Mouse (Mus musculus): ENCODE results near the gene Il20. TPM values are rescaled to one million over a fixed set of nuclear protein-coding genes. Genes with fewer than 3 reads are reported as not detected.

Gene Il20
- total and polyA plus RNA-seq, 3 experiments, result not detected

- Histone ChIP-seq H3K79me2 (replicated peaks; ENCODE audit: control insufficient read depth, insufficient read depth, low read length) (no peaks in the 10 kb centered on the region), H3K36me3 (ENCODE audit: control insufficient read depth, insufficient read depth, low read length) (no peaks in the 10 kb centered on the region), H3K4me1 (ENCODE audit: control insufficient read depth, insufficient read depth, low read length) (no peaks in the 10 kb centered on the region), H3K4me3 (no peak overlapping the region), H3K27me3 (ENCODE audit: control insufficient read depth, insufficient read depth, low read length) (no peaks in the 10 kb centered on the region), H3K9ac (ENCODE audit: low read depth, low read length) (no peak overlapping the region), H3K27ac (no peak overlapping the region)
- no peak for DNase-seq
- TF ChIP-seq POLR2A (IDR thresholded peaks at IDR 0.05; ENCODE audit: insufficient read depth, low read depth, low read length) (no peak), CTCF (IDR thresholded peaks at IDR 0.05) (no peak), EP300 (IDR thresholded peaks at IDR 0.05; ENCODE audit: insufficient read depth, low read depth, low read length) (no peak)
- 73% methylated on average over 6 of the region's 6 CpGs for WGBS
- intact Hi-C loops (cut with DNase I), result no loop called here
These were observed 25.1 kb upstream of the Il20 start for GRCm38 (mm10) chr1:130936351-130936750.

GRCm38 (mm10) chr1:130926484-130926883 lies 15.2 kb upstream of the Il20 start:
- intact Hi-C loops (cut with DNase I), result no loop called here
- Histone ChIP-seq H3K27me3 (ENCODE audit: control insufficient read depth, insufficient read depth, low read length) (no peaks in the 10 kb centered on the region), H3K4me3 (no peak overlapping the region), H3K36me3 (ENCODE audit: control insufficient read depth, insufficient read depth, low read length) (no peaks in the 10 kb centered on the region), H3K4me1 (ENCODE audit: control insufficient read depth, insufficient read depth, low read length) (no peaks in the 10 kb centered on the region), H3K9ac (ENCODE audit: low read depth, low read length) (no peak overlapping the region), H3K27ac (no peak overlapping the region), H3K79me2 (replicated peaks; ENCODE audit: control insufficient read depth, insufficient read depth, low read length) (no peaks in the 10 kb centered on the region)
- no peak for DNase-seq
- TF ChIP-seq CTCF (IDR thresholded peaks at IDR 0.05) (0 out of 2 replicates have a peak, but pooled peaks have one; percentile 10), EP300 (IDR thresholded peaks at IDR 0.05; ENCODE audit: insufficient read depth, low read depth, low read length) (no peak)

- no peaks in the 10 kb centered on the region for H3K27me3 ChIP-seq (ENCODE audit: control insufficient read depth, insufficient read depth, low read length)
- DNase-seq, result no peak
These were observed 7.2 kb upstream of the Il20 start for GRCm38 (mm10) chr1:130918323-130918980.

GRCm38 (mm10) chr1:130902505-130902904 lies 8.7 kb downstream of the Il20 start:
- Histone ChIP-seq H3K27ac (no peak overlapping the region), H3K79me2 (replicated peaks; ENCODE audit: control insufficient read depth, insufficient read depth, low read length) (no peaks in the 10 kb centered on the region), H3K9ac (ENCODE audit: low read depth, low read length) (no peak overlapping the region), H3K36me3 (ENCODE audit: control insufficient read depth, insufficient read depth, low read length) (no peaks in the 10 kb centered on the region), H3K4me1 (ENCODE audit: control insufficient read depth, insufficient read depth, low read length) (no peaks in the 10 kb centered on the region), H3K4me3 (no peak overlapping the region), H3K27me3 (ENCODE audit: control insufficient read depth, insufficient read depth, low read length) (no peaks in the 10 kb centered on the region)
- intact Hi-C loops (cut with DNase I), result no loop called here
- 54% methylated on average over 7 of the region's 7 CpGs for WGBS
- TF ChIP-seq POLR2A (IDR thresholded peaks at IDR 0.05; ENCODE audit: insufficient read depth, low read depth, low read length), result no peak
- TF ChIP-seq EP300 (IDR thresholded peaks at IDR 0.05; ENCODE audit: insufficient read depth, low read depth, low read length), result no peak
- no peak for TF ChIP-seq CTCF (IDR thresholded peaks at IDR 0.05)
- no peak for DNase-seq

More at GRCm38 (mm10) chr1:130918323-130918980, 7.2 kb upstream of the Il20 start:
- H3K9ac ChIP-seq (ENCODE audit: low read depth, low read length), result no peak overlapping the region
- H3K79me2 ChIP-seq (replicated peaks; ENCODE audit: control insufficient read depth, insufficient read depth, low read length), result no peaks in the 10 kb centered on the region
- H3K4me1 ChIP-seq (ENCODE audit: control insufficient read depth, insufficient read depth, low read length), result no peaks in the 10 kb centered on the region
- H3K36me3 ChIP-seq (ENCODE audit: control insufficient read depth, insufficient read depth, low read length), result no peaks in the 10 kb centered on the region
- WGBS, result 16% methylated on average over 1 of the region's 1 CpGs
- intact Hi-C loops (cut with DNase I), result no loop called here
- TF ChIP-seq POLR2A (IDR thresholded peaks at IDR 0.05; ENCODE audit: insufficient read depth, low read depth, low read length) (no peak), EP300 (IDR thresholded peaks at IDR 0.05; ENCODE audit: insufficient read depth, low read depth, low read length) (no peak), CTCF (IDR thresholded peaks at IDR 0.05) (no peak)
- H3K27ac ChIP-seq, result no peak overlapping the region
- no peak overlapping the region for H3K4me3 ChIP-seq

GRCm38 (mm10) chr1:130894468-130894867 lies 16.8 kb downstream of the Il20 start:
- no peak for DNase-seq
- intact Hi-C loops (cut with DNase I), result no loop called here
- Histone ChIP-seq H3K4me3 (no peak overlapping the region), H3K9ac (ENCODE audit: low read depth, low read length) (no peak overlapping the region), H3K27me3 (ENCODE audit: control insufficient read depth, insufficient read depth, low read length) (no peaks in the 10 kb centered on the region), H3K36me3 (ENCODE audit: control insufficient read depth, insufficient read depth, low read length) (no peaks in the 10 kb centered on the region), H3K27ac (no peak overlapping the region), H3K79me2 (replicated peaks; ENCODE audit: control insufficient read depth, insufficient read depth, low read length) (no peaks in the 10 kb centered on the region), H3K4me1 (ENCODE audit: control insufficient read depth, insufficient read depth, low read length) (no peaks in the 10 kb centered on the region)
- 66% methylated on average over 6 of the region's 6 CpGs for WGBS
- TF ChIP-seq CTCF (IDR thresholded peaks at IDR 0.05), result no peak
- TF ChIP-seq POLR2A (IDR thresholded peaks at IDR 0.05; ENCODE audit: insufficient read depth, low read depth, low read length), result no peak
- no peak for TF ChIP-seq EP300 (IDR thresholded peaks at IDR 0.05; ENCODE audit: insufficient read depth, low read depth, low read length)

GRCm38 (mm10) chr1:130893329-130894040 lies 17.8 kb downstream of the Il20 start:
- Histone ChIP-seq H3K27ac (no peak overlapping the region), H3K4me1 (ENCODE audit: control insufficient read depth, insufficient read depth, low read length) (no peaks in the 10 kb centered on the region), H3K27me3 (ENCODE audit: control insufficient read depth, insufficient read depth, low read length) (no peaks in the 10 kb centered on the region), H3K4me3 (no peak overlapping the region), H3K79me2 (replicated peaks; ENCODE audit: control insufficient read depth, insufficient read depth, low read length) (no peaks in the 10 kb centered on the region), H3K36me3 (ENCODE audit: control insufficient read depth, insufficient read depth, low read length) (no peaks in the 10 kb centered on the region), H3K9ac (ENCODE audit: low read depth, low read length) (no peak overlapping the region)
- TF ChIP-seq EP300 (IDR thresholded peaks at IDR 0.05; ENCODE audit: insufficient read depth, low read depth, low read length) (no peak), CTCF (IDR thresholded peaks at IDR 0.05) (no peak), POLR2A (IDR thresholded peaks at IDR 0.05; ENCODE audit: insufficient read depth, low read depth, low read length) (no peak)
- no peak for DNase-seq
- intact Hi-C loops (cut with DNase I), result no loop called here
- WGBS, result 75% methylated on average over 9 of the region's 9 CpGs

Data from heart, adult 2 months (tissue).